Mouse (Mus musculus): Measurements from ENCODE around the gene Atg9b. TPM values are rescaled to one million over a fixed set of nuclear protein-coding genes. Genes with fewer than 3 reads are reported as not detected.

Gene Atg9b
- polyA plus RNA-seq, 1 experiment: 4.0 TPM

- TF ChIP-seq REST (IDR thresholded peaks at IDR 0.05; ENCODE audit: insufficient read depth, insufficient read length) (no peak), MYOG (IDR thresholded peaks at IDR 0.05; ENCODE audit: control insufficient read depth in 1 of 3, insufficient read depth in 1 of 3, insufficient read length in 2 of 3, low read depth in 2 of 3) (no peak), CEBPB (IDR thresholded peaks at IDR 0.05; ENCODE audit: insufficient read depth, poor library complexity, severe bottlenecking) (no peak), MYOD1 (IDR thresholded peaks at IDR 0.05; ENCODE audit: control insufficient read depth in 1 of 3, insufficient read length in 2 of 3, low read depth in 2 of 3) (no peak), TCF12 (IDR thresholded peaks at IDR 0.05; ENCODE audit: insufficient read depth, poor library complexity, severe bottlenecking) (no peak), E2F4 (IDR thresholded peaks at IDR 0.05; ENCODE audit: insufficient read depth) (no peak), TCF3 (IDR thresholded peaks at IDR 0.05; ENCODE audit: insufficient read length, low read depth) (no peak), SRF (IDR thresholded peaks at IDR 0.05; ENCODE audit: control insufficient read depth, insufficient read length, low read depth) (no peak), MAX (IDR thresholded peaks at IDR 0.05; ENCODE audit: low read depth) (no peak), POLR2AphosphoS2 (IDR thresholded peaks at IDR 0.05; ENCODE audit: insufficient read length, low read depth) (no peak), POLR2A (IDR thresholded peaks at IDR 0.05; ENCODE audit: insufficient read length, low read depth) (no peak), USF1 (IDR thresholded peaks at IDR 0.05; ENCODE audit: low read depth) (no peak)
- H3K79me2 ChIP-seq (ENCODE audit: control insufficient read depth, insufficient read depth): no peaks in the 10 kb centered on the region
- H3K4me3 ChIP-seq: no peak overlapping the region
- H3K4me2 ChIP-seq (ENCODE audit: low read depth): peak overlapping the region; percentile 30
- no peaks in the 10 kb centered on the region for H3K27me3 ChIP-seq (ENCODE audit: control insufficient read depth, insufficient read depth, insufficient read length)
- H3ac ChIP-seq (ENCODE audit: control insufficient read depth, insufficient read length): no peak overlapping the region
- no peaks in the 10 kb centered on the region for H3K36me3 ChIP-seq (ENCODE audit: control insufficient read depth, insufficient read depth)
Measured at GRCm38 (mm10) chr5:24350073-24350472, 41.9 kb downstream of the Atg9b start.

DNA sequence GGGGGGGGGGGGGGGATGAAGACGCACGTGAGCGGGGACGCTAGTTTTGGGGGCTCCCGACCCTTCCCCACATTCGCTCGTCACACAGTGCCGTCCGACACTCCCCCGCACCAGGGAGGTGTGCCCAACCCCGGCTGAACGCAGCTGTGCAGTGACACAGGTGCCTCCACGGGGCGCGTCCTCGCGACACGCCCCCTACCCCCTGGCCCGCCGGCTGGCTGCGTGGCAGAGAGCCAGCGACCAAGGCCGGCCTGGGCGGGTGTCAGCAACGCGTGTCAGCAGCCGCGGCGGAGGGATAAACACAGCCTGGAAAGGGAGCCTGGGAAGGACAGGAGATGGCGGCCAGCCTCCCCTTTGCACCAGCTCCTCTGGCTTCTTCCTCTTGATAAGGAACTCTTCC lies 43.4 kb downstream of the Atg9b start:
- Histone ChIP-seq H3ac (ENCODE audit: control insufficient read depth, insufficient read length) (no peak overlapping the region), H3K36me3 (ENCODE audit: control insufficient read depth, insufficient read depth) (no peaks in the 10 kb centered on the region), H3K4me2 (ENCODE audit: low read depth) (peak overlapping the region; percentile 64), H3K4me3 (no peak overlapping the region), H3K79me2 (ENCODE audit: control insufficient read depth, insufficient read depth) (no peaks in the 10 kb centered on the region), H3K27me3 (ENCODE audit: control insufficient read depth, insufficient read depth, insufficient read length) (no peaks in the 10 kb centered on the region)
- TF ChIP-seq USF1 (IDR thresholded peaks at IDR 0.05; ENCODE audit: low read depth) (no peak), MYOD1 (IDR thresholded peaks at IDR 0.05; ENCODE audit: control insufficient read depth in 1 of 3, insufficient read length in 2 of 3, low read depth in 2 of 3) (peak in 2 of 3 experiments; percentile 85 to 96), TCF3 (IDR thresholded peaks at IDR 0.05; ENCODE audit: insufficient read length, low read depth) (peak; percentile 66), CEBPB (IDR thresholded peaks at IDR 0.05; ENCODE audit: insufficient read depth, poor library complexity, severe bottlenecking) (no peak), MYOG (IDR thresholded peaks at IDR 0.05; ENCODE audit: control insufficient read depth in 1 of 3, insufficient read depth in 1 of 3, insufficient read length in 2 of 3, low read depth in 2 of 3) (peak in 2 of 3 experiments; percentile 92 to 95)

DNA sequence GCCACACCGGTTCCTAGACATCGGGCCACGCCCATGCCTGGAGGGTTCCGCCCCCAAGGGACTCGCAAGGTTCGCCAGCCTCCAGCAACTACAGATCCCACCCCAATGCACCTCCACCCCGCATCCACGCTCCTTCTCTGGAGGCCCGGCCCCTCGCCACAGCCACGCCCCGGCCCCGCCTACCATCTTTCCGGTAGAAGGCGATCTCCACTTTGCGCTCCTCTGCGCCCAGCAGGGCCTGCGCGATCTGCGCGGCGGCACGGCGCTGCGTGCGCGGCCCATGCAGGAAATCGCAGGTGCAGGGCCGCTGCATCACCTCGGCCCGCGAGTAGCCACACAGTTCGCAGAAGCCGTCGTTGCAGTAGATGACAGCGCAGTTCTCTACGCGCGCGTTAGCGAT lies 43.8 kb downstream of the Atg9b start:
- TF ChIP-seq MYOD1 (IDR thresholded peaks at IDR 0.05; ENCODE audit: control insufficient read depth in 1 of 3, insufficient read length in 2 of 3, low read depth in 2 of 3) (no peak), CEBPB (IDR thresholded peaks at IDR 0.05; ENCODE audit: insufficient read depth, poor library complexity, severe bottlenecking) (no peak), POLR2AphosphoS2 (IDR thresholded peaks at IDR 0.05; ENCODE audit: insufficient read length, low read depth) (no peak), MYOG (IDR thresholded peaks at IDR 0.05; ENCODE audit: control insufficient read depth in 1 of 3, insufficient read depth in 1 of 3, insufficient read length in 2 of 3, low read depth in 2 of 3) (no peak), USF1 (IDR thresholded peaks at IDR 0.05; ENCODE audit: low read depth) (no peak)
- Histone ChIP-seq H3K4me3 (no peak overlapping the region), H3K4me2 (ENCODE audit: low read depth) (peak overlapping the region; percentile 64), H3ac (ENCODE audit: control insufficient read depth, insufficient read length) (no peak overlapping the region), H3K36me3 (ENCODE audit: control insufficient read depth, insufficient read depth) (no peaks in the 10 kb centered on the region), H3K79me2 (ENCODE audit: control insufficient read depth, insufficient read depth) (no peaks in the 10 kb centered on the region), H3K27me3 (ENCODE audit: control insufficient read depth, insufficient read depth, insufficient read length) (no peaks in the 10 kb centered on the region)

DNA sequence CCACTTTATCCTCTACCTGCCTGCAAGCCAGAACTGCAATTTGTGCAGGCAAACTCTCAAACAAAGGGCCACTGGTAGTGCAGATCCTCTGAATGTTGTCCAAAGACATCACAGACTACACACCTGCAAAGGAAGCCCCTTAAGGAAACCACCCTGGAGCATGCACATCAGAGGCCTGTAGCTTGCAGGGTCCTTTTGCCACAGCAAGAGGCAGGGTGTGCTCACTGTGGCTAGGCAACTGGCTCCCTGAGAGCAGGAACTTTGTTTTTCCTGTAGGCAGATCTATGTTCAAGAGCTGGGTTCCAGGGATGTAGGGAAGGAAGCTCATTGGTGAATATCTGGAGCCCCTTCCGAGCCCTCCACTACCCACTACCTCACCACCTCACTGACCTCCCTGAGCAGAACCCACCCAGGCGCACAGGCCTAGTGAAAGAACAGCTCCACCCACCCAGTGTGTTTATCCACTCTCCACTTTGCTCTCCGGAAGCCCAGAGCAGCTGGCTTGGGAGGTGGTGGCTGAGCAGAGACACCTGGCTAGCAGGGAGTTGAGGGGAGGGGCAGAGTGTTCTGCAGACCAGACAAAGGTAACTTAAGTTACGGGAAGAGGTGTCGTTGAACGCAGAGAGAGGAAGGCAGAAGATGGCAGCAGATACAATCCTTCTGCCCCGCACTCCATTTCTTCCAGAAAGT lies 44.6 kb downstream of the Atg9b start:
- Histone ChIP-seq H3K36me3 (ENCODE audit: control insufficient read depth, insufficient read depth) (no peaks in the 10 kb centered on the region), H3K27me3 (ENCODE audit: control insufficient read depth, insufficient read depth, insufficient read length) (no peaks in the 10 kb centered on the region), H3ac (ENCODE audit: control insufficient read depth, insufficient read length) (no peak overlapping the region), H3K4me2 (ENCODE audit: low read depth) (no peak overlapping the region), H3K4me3 (no peak overlapping the region), H3K79me2 (ENCODE audit: control insufficient read depth, insufficient read depth) (no peaks in the 10 kb centered on the region)
- TF ChIP-seq TCF3 (IDR thresholded peaks at IDR 0.05; ENCODE audit: insufficient read length, low read depth) (no peak), MYOD1 (IDR thresholded peaks at IDR 0.05; ENCODE audit: control insufficient read depth in 1 of 3, insufficient read length in 2 of 3, low read depth in 2 of 3) (no peak), TCF12 (IDR thresholded peaks at IDR 0.05; ENCODE audit: insufficient read depth, poor library complexity, severe bottlenecking) (no peak)

DNA sequence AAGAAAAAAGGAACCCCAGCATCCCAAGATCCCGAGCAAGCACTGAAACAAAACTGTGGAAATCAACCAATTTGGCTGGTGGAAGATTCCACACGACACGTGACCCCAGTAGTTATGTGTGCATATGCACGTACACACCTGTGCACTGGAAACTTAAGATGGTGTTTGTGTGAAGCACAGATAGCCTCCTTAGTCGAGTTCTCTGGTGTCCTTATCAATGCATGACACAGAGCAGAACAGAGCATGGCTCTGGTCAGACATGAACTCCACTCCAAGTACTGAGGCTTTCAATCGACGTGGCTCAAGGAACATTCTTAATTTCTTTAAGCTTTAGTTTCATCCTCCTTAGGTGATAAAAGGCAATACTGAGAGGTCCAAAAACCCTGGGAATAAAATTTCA lies 45.6 kb downstream of the Atg9b start:
- Histone ChIP-seq H3K27me3 (ENCODE audit: control insufficient read depth, insufficient read depth, insufficient read length) (no peaks in the 10 kb centered on the region), H3K4me3 (no peak overlapping the region), H3K79me2 (ENCODE audit: control insufficient read depth, insufficient read depth) (no peaks in the 10 kb centered on the region), H3ac (ENCODE audit: control insufficient read depth, insufficient read length) (no peak overlapping the region), H3K36me3 (ENCODE audit: control insufficient read depth, insufficient read depth) (no peaks in the 10 kb centered on the region), H3K4me2 (ENCODE audit: low read depth) (no peak overlapping the region)
- no peak for TF ChIP-seq SRF (IDR thresholded peaks at IDR 0.05; ENCODE audit: control insufficient read depth, insufficient read length, low read depth)
- TF ChIP-seq MAX (IDR thresholded peaks at IDR 0.05; ENCODE audit: low read depth): no peak
- TF ChIP-seq POLR2AphosphoS2 (IDR thresholded peaks at IDR 0.05; ENCODE audit: insufficient read length, low read depth): no peak
- TF ChIP-seq MYOD1 (IDR thresholded peaks at IDR 0.05; ENCODE audit: control insufficient read depth in 1 of 3, insufficient read length in 2 of 3, low read depth in 2 of 3): no peak
- TF ChIP-seq CEBPB (IDR thresholded peaks at IDR 0.05; ENCODE audit: insufficient read depth, poor library complexity, severe bottlenecking): no peak
- TF ChIP-seq E2F4 (IDR thresholded peaks at IDR 0.05; ENCODE audit: insufficient read depth): no peak
- TF ChIP-seq POLR2A (IDR thresholded peaks at IDR 0.05; ENCODE audit: insufficient read length, low read depth): no peak
- TF ChIP-seq TCF3 (IDR thresholded peaks at IDR 0.05; ENCODE audit: insufficient read length, low read depth): no peak
- TF ChIP-seq MYOG (IDR thresholded peaks at IDR 0.05; ENCODE audit: control insufficient read depth in 1 of 3, insufficient read depth in 1 of 3, insufficient read length in 2 of 3, low read depth in 2 of 3): no peak
- TF ChIP-seq USF1 (IDR thresholded peaks at IDR 0.05; ENCODE audit: low read depth): no peak
- no peak for TF ChIP-seq REST (IDR thresholded peaks at IDR 0.05; ENCODE audit: insufficient read depth, insufficient read length)
